Mouse (Mus musculus) forebrain, embryonic 15.5 days (tissue): ENCODE measurements around the gene Itga10. TPM values are rescaled to one million over a fixed set of nuclear protein-coding genes. Genes with fewer than 3 reads are reported as not detected.
"Not testable (repeated sequence)": the region's sequence is repeated elsewhere in the genome, so short reads cannot be mapped to it uniquely, and the experiment has no call there.

Experiments
- ATAC-seq: fragments of 200-750 bp; cut with Nextera tagmentation; replicated peaks from 2 replicates; pipeline ENCODE4 v1.8.0; 2017; ENCODE audit warnings: mild to moderate bottlenecking, moderate TSS enrichment, moderate library complexity
- H3K27ac ChIP-seq: fragments of 300-500 bp; sonication (generic); replicated peaks from 2 replicates; pipeline ENCODE4 v1.5.1; 2015; ENCODE audit warnings: mild to moderate bottlenecking, inconsistent platforms
- H3K27me3 ChIP-seq: fragments of 300-500 bp; sonication (generic); 2 replicates; pipeline ENCODE4 v1.6.1; 2015; ENCODE audit warnings: inconsistent platforms
- H3K36me3 ChIP-seq: fragments of 300-500 bp; sonication (generic); 2 replicates; pipeline ENCODE4 v1.6.1; 2015; ENCODE audit warnings: mild to moderate bottlenecking, inconsistent platforms
- H3K4me1 ChIP-seq: fragments of 300-500 bp; sonication (generic); 2 replicates; pipeline ENCODE4 v1.6.1; 2015; ENCODE audit warnings: inconsistent platforms
- H3K4me2 ChIP-seq: fragments of 300-500 bp; sonication (generic); replicated peaks from 2 replicates; pipeline ENCODE4 v1.6.1; 2015; ENCODE audit warnings: mild to moderate bottlenecking, inconsistent platforms
- H3K4me3 ChIP-seq: fragments of 300-500 bp; sonication (generic); 2 replicates; pipeline ENCODE4 v1.5.1; 2015; ENCODE audit warnings: mild to moderate bottlenecking, inconsistent platforms
- H3K9ac ChIP-seq: fragments of 300-500 bp; sonication (generic); replicated peaks from 2 replicates; pipeline ENCODE4 v1.6.1; 2015; ENCODE audit warnings: mild to moderate bottlenecking, inconsistent platforms
- H3K9me3 ChIP-seq: fragments of 300-500 bp; sonication (generic); 2 replicates; pipeline ENCODE4 v1.6.1; 2016; ENCODE audit warnings: inconsistent platforms
- WGBS: fragments of 180-500 bp; shearing (Covaris S2); methylation state at CpG from one replicate; pipeline ENCODE4 v1.1.7; 2015; ENCODE audit warnings: mixed read lengths; 5-methylcytosine and 5-hydroxymethylcytosine counted together
- polyA plus RNA-seq: library from polyadenylated mRNA; unstranded; fragments of >200 nt; fragmentation: Nextera tagmentation; extraction: Ambion mirVana; gene quantifications from 2 replicates; pipeline ENCODE4 v1.2.1, GENCODE M21; 2015

Gene Itga10
- polyA plus RNA-seq, 1 experiment from 2014 or later: 0.55 TPM

DNA sequence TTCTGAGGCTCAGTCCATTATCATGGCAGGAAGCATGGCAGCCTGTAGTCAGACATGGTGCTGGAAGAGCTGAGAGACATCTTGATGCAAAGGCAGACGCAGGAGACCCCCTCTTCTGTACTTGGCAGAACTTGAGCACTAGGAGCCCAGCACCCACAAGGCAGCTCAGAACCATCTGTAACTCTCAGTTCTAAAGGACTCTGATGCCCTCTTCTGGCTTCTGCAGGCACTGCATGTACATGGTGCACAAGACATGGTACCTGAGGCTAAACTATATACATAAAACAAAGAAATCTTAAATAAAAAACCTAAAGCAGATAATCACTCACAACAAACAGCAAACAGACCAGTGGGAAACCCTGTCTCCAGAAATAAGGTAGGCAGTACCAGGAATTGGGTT, 6.2 kb upstream of the Itga10 start:
- peaks cover 24% of the 10 kb centered on the region for H3K4me1 ChIP-seq
- no peak overlapping the region for H3K4me2 ChIP-seq
- no peak overlapping the region for H3K27ac ChIP-seq
- H3K27me3 ChIP-seq: no peaks in the 10 kb centered on the region
- peaks cover 35% of the 10 kb centered on the region for H3K36me3 ChIP-seq
- 76% methylated on average over 1 of the region's 1 CpGs for WGBS
- H3K4me3 ChIP-seq: no peak overlapping the region
- ATAC-seq: no peak
- no peak overlapping the region for H3K9ac ChIP-seq
- no peaks in the 10 kb centered on the region for H3K9me3 ChIP-seq

GRCm38 (mm10) chr3:96647365-96647764, 2.0 kb downstream of the Itga10 start:
- ATAC-seq: no peak
- Histone ChIP-seq H3K4me1 (no peaks in the 10 kb centered on the region), H3K4me2 (no peak overlapping the region), H3K27ac (no peak overlapping the region), H3K9ac (no peak overlapping the region), H3K27me3 (no peaks in the 10 kb centered on the region), H3K9me3 (no peaks in the 10 kb centered on the region), H3K36me3 (peaks cover 18% of the 10 kb centered on the region), H3K4me3 (no peak overlapping the region)
- 85% methylated on average over 3 of the region's 3 CpGs for WGBS

GRCm38 (mm10) chr3:96660901-96661300, 15.5 kb downstream of the Itga10 start:
- no peak overlapping the region for H3K4me3 ChIP-seq
- H3K9ac ChIP-seq: no peak overlapping the region
- no peak for ATAC-seq
- no peaks in the 10 kb centered on the region for H3K27me3 ChIP-seq
- 94% methylated on average over 2 of the region's 2 CpGs for WGBS
- no peaks in the 10 kb centered on the region for H3K36me3 ChIP-seq
- no peak overlapping the region for H3K27ac ChIP-seq
- H3K4me1 ChIP-seq: peaks cover 10% of the 10 kb centered on the region
- H3K4me2 ChIP-seq: no peak overlapping the region
- no peaks in the 10 kb centered on the region for H3K9me3 ChIP-seq

DNA sequence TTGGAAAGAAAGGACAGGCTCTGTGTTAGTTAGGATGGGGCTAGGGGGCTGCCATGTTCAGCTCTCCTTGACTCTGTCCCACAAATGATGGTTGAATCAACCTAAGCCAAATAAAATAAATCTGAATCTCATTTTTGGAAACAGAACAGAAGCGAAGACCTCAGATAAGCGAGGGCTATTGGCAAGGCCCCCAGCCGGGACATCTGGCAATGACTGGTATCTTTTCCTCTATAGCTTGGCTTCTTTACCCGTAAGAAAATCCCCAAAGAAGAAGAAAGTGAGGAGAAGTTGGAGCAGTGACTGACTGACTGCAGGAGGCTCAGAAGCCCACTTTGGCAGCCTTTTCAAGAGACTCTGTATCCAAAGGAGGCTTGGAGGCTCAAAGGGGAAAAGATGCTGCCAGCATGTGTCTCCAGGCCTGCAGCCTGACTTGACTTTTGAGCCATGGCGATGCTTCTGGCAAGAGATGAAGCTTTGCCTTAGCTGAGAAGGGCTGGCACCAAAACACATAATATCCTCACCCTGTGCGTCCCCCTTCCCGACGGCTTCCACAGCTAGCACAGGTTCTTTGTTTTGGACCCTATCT, 17.4 kb downstream of the Itga10 start:
- no peaks in the 10 kb centered on the region for H3K27me3 ChIP-seq
- no peaks in the 10 kb centered on the region for H3K36me3 ChIP-seq
- peak; percentile 38; the same call in 1 of the 2 replicates for ATAC-seq
- H3K27ac ChIP-seq: peak overlapping the region; percentile 74; the same call in 1 of the 2 replicates
- no peaks in the 10 kb centered on the region for H3K9me3 ChIP-seq
- peaks cover 10% of the 10 kb centered on the region for H3K4me1 ChIP-seq
- peak overlapping the region; percentile 40 for H3K4me3 ChIP-seq
- WGBS: 37% methylated on average over 8 of the region's 8 CpGs
- peak overlapping the region; percentile 64 for H3K4me2 ChIP-seq
- H3K9ac ChIP-seq: peak overlapping the region; percentile 52; the same call in 1 of the 2 replicates

DNA sequence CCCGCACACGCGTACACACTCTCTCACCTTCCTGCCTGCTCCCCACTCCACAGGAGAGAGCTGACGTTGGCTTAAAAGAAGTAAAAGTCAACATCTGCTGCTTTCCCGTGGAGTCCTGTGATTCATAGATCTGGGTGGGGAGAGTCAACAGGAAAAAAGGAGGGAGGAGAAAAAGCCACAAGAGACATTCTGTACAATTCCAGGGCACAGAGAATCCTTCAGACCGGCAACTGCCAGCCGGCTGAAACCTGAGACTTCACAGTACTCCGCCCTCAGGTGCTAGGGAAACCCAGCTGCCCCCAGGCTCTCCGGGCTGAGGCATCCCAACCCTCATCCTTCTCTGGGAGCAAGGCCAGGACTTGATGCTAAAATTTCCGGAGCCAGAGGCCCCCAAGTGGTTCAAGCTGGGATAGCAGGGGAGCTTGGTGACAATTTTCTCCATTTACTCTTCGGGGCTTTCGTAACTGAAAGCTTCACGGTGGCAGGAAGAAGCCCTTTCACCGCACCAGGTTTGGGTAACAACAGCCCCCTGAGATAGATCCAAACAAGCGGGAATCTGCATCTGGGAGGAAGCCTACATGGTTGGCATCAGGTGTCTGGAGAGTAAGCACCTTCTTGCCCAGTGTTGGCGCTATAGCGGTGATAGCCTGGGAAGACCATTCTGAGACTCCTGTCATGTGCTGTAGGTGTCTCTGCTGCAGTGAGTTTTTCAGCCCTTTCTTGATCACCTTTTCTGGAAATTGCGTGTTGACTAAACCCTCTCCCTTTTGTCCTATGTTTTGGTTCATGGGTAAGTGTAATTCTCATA, 18.3 kb downstream of the Itga10 start:
- ATAC-seq: peak; percentile 84
- H3K9ac ChIP-seq: peak overlapping the region; percentile 52
- no peaks in the 10 kb centered on the region for H3K27me3 ChIP-seq
- no peaks in the 10 kb centered on the region for H3K36me3 ChIP-seq
- H3K9me3 ChIP-seq: no peaks in the 10 kb centered on the region
- H3K4me2 ChIP-seq: peak overlapping the region; percentile 64
- H3K4me3 ChIP-seq: peak overlapping the region; percentile 40
- H3K4me1 ChIP-seq: peaks cover 10% of the 10 kb centered on the region
- H3K27ac ChIP-seq: peak overlapping the region; percentile 74
- WGBS: 6% methylated on average over 15 of the region's 18 CpGs

DNA sequence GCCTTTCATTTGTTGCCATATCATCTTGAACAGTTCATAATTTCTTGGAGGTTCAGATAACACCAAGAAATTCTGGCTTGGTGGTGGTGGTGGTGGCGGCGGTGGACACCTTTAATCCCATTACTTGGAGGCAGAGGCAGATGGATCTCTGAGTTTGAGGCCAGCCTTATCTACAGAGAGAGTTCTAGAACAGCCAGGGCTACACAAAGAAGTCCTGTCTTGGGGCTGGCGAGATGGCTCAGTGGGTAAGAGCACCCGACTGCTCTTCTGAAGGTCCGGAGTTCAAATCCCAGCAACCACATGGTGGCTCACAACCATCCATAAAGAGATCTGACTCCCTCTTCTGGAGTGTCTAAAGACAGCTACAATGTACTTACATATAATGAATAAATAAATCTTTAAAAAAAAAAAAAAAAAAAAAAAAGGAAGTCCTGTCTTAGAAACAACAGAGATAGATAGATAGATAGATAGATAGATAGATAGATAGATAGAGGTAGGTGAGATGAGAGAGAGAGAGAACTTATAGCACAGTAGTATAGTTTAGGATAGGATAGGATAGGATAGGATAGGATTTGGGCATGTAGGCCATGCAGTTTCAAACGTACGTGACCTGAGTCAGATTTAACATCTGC, 20.5 kb downstream of the Itga10 start:
- 90% methylated on average over 7 of the region's 7 CpGs for WGBS
- H3K27me3 ChIP-seq, ATAC-seq, H3K4me3 ChIP-seq, H3K9me3 ChIP-seq, H3K4me2 ChIP-seq, H3K36me3 ChIP-seq, H3K9ac ChIP-seq, H3K27ac ChIP-seq: not testable (repeated sequence)
- peaks cover 15% of the 10 kb centered on the region for H3K4me1 ChIP-seq

- ATAC-seq: no peak
- Histone ChIP-seq H3K36me3 (no peaks in the 10 kb centered on the region), H3K4me1 (peaks cover 15% of the 10 kb centered on the region), H3K27me3 (no peaks in the 10 kb centered on the region; the same call in 1 of the 2 replicates), H3K4me3 (no peak overlapping the region), H3K9ac (no peak overlapping the region), H3K27ac (no peak overlapping the region), H3K9me3 (no peaks in the 10 kb centered on the region), H3K4me2 (no peak overlapping the region)
- 91% methylated on average over 5 of the region's 5 CpGs for WGBS
Observed at GRCm38 (mm10) chr3:96666916-96667315, 21.5 kb downstream of the Itga10 start.

- H3K27ac ChIP-seq: no peak overlapping the region
- no peaks in the 10 kb centered on the region for H3K9me3 ChIP-seq
- no peaks in the 10 kb centered on the region; the same call in 1 of the 2 replicates for H3K27me3 ChIP-seq
- no peak for ATAC-seq
- H3K4me2 ChIP-seq: no peak overlapping the region
- no peak overlapping the region for H3K4me3 ChIP-seq
- H3K9ac ChIP-seq: no peak overlapping the region
- WGBS: 35% methylated on average over 1 of the region's 1 CpGs
- H3K36me3 ChIP-seq: no peaks in the 10 kb centered on the region
- H3K4me1 ChIP-seq: peaks cover 15% of the 10 kb centered on the region
Observed at GRCm38 (mm10) chr3:96667316-96667715, 21.9 kb downstream of the Itga10 start.

GRCm38 (mm10) chr3:96668424-96669067, 23.2 kb downstream of the Itga10 start:
- no peaks in the 10 kb centered on the region; the same call in 1 of the 2 replicates for H3K27me3 ChIP-seq
- H3K4me2 ChIP-seq: no peak overlapping the region
- no peak overlapping the region for H3K27ac ChIP-seq
- no peaks in the 10 kb centered on the region for H3K9me3 ChIP-seq
- 90% methylated on average over 5 of the region's 5 CpGs for WGBS
- H3K4me3 ChIP-seq: no peak overlapping the region
- no peaks in the 10 kb centered on the region for H3K36me3 ChIP-seq
- no peak overlapping the region for H3K9ac ChIP-seq
- ATAC-seq: no peak
- peaks cover 11% of the 10 kb centered on the region; the same call in 1 of the 2 replicates for H3K4me1 ChIP-seq

GRCm38 (mm10) chr3:96669727-96670468, 24.5 kb downstream of the Itga10 start, which contains the start of gene Ankrd35:
Gene Ankrd35, plus strand, starts transcription at chr3:96670131.
- WGBS: 5% methylated on average over 35 of the region's 35 CpGs
- H3K27me3 ChIP-seq: no peaks in the 10 kb centered on the region; the same call in 1 of the 2 replicates
- no peaks in the 10 kb centered on the region for H3K36me3 ChIP-seq
- ATAC-seq: peak; percentile 95
- peaks cover 5% of the 10 kb centered on the region; the same call in 1 of the 2 replicates for H3K4me1 ChIP-seq
- H3K4me3 ChIP-seq: peak within 1 kb of the TSS; percentile 46
- H3K9ac ChIP-seq: peak within 1 kb of the TSS; percentile 45
- peak within 1 kb of the TSS; percentile 63 for H3K4me2 ChIP-seq
- no peak within 1 kb of the TSS for H3K27ac ChIP-seq
- no peaks in the 10 kb centered on the region for H3K9me3 ChIP-seq

DNA sequence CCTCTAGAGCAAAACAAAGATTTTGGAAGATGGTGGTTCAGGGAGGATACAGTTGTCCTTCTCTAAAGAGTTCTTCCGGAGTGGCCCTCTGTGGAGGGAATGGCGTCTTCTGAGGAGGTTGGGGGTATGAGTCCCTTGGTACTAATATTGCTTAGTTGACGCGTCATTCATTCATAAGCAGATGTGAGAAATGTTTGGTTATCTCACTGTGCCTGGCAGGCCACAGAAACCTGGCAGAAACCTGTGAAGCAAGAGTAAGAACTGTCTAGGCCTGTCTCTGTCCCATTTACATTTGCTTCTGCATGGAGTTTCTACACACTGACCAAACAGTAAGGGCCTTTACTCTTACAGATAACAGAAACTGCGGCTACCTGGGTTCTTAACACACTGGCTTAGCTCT, 26.1 kb downstream of the Itga10 start:
- H3K9ac ChIP-seq: no peak overlapping the region
- WGBS: 98% methylated on average over 5 of the region's 5 CpGs
- H3K27ac ChIP-seq: no peak overlapping the region
- no peak overlapping the region for H3K4me3 ChIP-seq
- no peak overlapping the region for H3K4me2 ChIP-seq
- H3K9me3 ChIP-seq: no peaks in the 10 kb centered on the region
- no peaks in the 10 kb centered on the region for H3K36me3 ChIP-seq
- peaks cover 5% of the 10 kb centered on the region; the same call in 1 of the 2 replicates for H3K4me1 ChIP-seq
- ATAC-seq: no peak
- no peaks in the 10 kb centered on the region; the same call in 1 of the 2 replicates for H3K27me3 ChIP-seq
